Mouse (Mus musculus) frontal cortex, adult 2 months (tissue): ENCODE data around the gene Hectd2. TPM values are rescaled to one million over a fixed set of nuclear protein-coding genes. Genes with fewer than 3 reads are reported as not detected.

ENCODE experiments used
- DNase-seq, 2 experiments: peaks; one replicate each; pipeline ENCODE4 v3.0.0; 2022; ENCODE audit warnings: low spot score in 1 of 2; ENCODE audit errors: extremely low spot score in 1 of 2
- polyA plus RNA-seq: library from polyadenylated mRNA; depleted of rRNA; stranded (reverse); fragments of >200 nt; gene quantifications from 2 replicates; pipeline ENCODE4 v1.2.3, GENCODE M21; 2012; rRNA removed

The Hectd2 gene
- 15.9 and 17.0 TPM in 2 replicates for polyA plus RNA-seq

DNA sequence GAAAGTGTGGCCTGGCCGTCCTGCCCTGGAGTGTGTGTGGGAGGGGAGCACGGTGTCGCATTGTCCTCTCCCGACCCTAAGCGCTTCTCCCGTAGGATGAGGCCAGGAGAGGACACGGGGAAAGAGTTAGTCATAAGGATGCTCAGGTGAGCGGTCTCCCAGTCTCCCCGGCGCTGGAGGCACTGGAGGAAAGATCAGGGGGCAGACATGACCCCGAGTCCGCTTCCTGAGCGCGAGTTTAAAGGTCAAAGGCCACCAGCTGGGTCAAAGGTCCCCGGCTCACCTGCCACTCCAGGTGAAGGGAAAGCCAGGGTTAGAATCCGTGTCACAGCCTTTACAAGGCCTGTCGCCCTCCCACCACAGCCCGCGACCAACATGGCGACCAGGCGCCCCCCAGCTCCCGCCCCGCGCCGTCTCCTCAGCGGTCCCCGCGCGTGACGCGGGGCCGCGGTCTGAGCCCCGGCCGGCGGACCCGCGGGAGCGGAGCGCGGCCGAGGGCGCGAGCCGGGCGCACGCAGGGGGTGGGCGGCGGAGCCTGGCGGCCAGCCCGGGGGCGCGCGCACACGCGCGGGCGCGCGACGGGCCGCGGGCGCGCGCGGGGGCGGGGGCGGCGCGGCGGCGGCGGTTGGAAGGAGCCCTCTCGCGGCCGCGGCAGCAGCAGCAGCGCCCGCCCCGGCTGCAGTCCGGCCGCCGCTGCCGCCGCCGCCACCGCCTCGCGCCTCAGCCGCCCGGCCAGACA is at the start of gene Hectd2:
Hectd2 (plus strand) TSS at position 594 of the 739 bp plus-strand sequence.
- DNase-seq = peak in 1 of 2 experiments; percentile 57

DNA sequence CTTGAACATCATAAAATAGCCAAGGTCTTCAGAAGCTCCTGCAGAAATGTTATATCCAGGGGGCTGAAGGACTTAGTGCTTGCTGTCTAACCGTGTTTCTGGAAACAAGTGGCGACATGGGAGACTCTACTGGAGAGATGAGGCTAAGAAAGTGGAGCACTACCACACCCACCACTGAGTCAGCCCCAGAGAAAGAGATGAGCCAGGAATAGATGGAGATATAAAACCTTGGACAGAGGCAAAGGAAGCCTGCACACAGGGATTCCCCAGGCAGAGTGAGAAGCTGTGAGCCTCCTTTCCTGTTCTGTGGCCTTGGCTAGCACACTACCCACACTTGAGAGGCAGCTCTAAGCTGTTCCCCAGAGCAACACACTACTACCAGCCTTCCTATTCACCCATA is 49.7 kb upstream of the Hectd2 start:
- DNase-seq = peak in 1 of 2 experiments; percentile 44

DNA sequence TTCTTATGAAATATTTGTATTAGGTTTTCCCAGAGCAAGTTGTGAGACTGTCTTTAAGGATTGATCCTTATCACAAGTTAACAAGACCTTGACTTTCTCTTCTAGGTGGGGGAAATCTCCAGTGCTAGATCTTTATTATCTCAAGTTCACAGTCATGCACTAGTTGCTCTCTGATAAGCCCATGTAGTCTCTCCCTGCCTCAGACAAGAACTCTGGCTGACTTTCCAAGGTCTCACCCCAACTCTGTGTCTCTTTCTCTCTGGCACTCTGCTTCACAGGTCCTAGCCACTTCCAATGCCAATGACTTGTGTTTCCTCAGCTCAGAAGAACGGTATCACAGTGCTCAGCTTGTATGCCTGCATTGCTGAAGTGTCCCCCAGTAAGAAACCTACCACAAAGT is 43.1 kb upstream of the Hectd2 start:
- DNase-seq = no peak

DNA sequence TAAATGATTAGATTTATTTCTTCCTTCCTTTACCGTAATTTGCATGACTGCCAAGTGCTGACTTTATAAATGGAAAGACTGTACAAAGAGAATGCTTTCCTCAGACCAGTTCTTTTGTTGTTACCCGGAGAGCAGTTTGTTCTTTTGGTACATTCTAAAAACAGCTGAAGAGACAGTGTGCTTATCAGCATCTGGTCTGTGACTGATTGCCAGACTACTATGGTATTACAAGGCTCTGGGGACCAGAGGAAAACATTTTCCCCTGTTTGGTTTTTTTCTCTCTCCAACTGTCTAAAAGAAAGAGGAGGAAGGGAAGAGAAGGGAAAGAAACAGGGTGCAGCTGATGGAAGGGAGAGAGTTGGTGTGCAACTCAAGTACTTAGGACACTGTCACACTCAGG is 36.0 kb upstream of the Hectd2 start:
- DNase-seq = no peak

DNA sequence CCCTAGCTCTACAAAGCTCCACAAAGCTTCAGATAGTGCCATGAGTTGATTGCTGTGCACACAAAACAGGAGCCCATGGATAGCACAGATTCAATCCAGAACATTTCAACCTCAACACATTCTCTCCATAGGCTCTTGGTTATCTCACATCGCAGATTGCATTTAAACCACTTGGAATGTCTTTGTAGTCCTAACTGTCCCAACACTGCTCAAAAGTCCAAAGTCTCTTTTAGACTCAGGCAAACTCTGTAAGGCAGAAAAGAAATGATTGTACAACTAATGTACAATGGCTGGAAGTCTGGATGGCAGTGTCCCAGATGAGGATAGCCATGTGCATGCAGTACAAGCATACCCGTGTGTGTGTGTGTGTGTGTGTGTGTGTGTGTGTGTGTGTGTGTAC is 32.9 kb upstream of the Hectd2 start:
- DNase-seq = no peak

DNA sequence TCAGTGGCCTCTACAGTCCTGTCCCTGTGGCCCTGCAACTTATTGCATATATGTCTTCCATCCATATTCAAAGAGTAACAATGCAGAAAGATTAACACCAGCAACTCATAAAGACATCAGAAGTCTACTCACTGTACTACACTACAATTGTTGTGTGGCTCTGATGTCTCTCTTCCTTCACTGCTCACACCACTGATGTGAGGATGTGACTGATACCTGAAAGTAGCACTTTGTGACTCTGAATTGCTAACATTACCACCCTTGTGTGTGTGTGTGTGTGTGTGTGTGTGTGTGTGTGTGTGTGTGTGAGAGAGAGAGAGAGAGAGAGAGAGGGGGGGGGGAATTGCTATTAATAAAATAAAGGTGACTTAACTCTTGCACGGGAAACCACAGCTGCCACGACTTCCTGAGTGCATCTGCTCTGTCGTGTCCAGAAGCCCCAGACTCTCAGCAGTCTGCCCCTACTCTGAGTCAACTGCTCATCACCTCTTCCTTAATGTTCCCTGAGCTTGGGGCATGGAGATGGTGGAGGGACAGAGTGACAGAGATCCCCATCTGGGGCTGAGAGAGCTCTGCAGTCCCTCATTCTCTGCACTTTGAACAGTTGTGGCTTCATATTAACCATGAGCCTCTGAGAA is 31.8 kb upstream of the Hectd2 start:
- no peak for DNase-seq

DNA sequence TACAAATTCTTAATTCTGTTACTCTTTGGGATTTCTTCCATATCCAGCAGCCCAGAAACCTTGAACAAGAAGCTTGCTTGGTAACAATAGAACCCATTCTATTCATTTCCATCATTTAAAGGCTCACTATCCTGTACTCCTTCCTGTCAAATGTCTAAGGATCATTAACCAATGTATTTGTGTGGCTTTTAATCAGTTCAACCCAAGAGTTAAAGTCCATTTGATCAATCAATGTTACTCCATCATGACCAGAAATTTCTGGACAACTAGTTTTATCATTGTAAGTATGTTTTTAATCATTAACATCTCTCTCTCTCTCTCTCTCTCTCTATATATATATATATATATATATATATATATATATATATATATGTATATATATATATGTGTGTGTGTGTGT is 29.4 kb upstream of the Hectd2 start:
- DNase-seq = no peak

DNA sequence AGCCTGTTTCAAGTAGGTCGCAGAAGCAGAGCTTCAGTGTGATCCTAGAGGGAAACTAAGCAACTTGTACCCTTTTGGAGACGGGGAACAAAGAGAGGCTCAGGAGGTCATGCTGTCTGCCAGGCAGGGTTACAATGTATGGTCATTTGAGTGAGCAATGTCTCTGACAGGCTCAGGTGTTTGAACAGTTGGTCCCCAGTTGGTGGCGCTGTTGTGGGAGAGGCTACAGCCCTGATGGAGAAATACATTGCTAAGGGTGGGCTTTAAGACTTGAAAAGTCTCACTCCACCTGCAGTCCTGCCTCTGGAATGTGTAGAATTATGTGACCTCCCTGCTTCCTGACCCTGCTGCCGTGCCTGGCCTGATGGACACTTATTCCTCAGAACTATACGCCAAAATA is 21.4 kb upstream of the Hectd2 start:
- DNase-seq = no peak

DNA sequence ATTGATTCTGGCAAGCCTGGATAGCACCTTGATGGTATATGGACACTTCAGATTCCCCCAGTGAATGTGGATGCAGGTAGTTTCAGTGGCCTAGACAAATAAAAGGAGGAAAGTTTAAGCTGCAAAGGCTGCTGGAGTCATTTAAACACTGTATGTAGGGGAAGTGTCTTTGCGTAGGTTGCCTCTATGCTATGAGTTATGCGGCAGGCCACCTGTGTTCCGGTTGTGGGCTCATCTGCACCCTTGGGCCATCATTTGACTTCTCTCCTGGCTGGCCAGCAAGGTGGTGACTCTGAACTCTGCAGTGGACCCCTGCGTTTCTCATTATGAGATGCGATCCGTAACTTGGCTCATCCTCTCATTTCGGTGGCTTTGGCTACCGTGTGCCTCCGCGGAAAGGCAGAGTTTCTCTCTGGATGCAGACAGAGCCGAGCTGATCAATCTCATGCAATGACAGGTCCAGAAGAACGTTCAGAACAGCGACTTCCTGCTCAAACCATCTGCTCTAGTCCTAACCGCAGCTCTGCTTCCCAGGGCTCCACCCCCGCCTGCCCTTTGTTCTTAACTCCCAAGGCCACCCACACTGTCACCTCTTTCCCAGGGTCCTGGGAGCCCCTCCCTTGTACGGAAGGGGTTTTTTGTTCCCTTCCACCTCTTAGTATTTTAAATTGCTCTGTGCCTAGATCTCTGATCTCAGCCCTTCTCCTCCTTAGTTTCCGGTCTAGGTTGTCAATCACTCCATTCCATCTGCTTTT is 20.3 kb upstream of the Hectd2 start:
- peak in 1 of 2 experiments; percentile 39 for DNase-seq

DNA sequence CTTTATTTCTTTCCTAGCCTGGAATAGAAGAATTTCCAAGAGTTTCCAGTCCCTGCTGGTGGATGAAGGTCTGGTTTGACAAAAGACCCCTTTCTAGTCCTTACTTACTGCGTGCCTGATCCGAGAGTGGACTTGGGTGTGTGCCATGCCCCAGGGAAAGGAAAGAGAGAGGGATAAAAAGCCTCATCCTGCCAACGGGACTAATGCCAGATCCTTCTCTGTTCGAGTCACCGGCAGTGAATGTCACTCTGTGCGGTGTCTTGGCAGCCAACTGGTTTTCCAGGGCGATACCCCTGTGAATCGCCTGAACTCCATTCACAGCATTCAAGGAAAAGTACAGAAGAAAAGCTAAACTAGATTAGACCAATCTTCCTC is 19.7 kb upstream of the Hectd2 start:
- DNase-seq = peak in 1 of 2 experiments; percentile 57

DNA sequence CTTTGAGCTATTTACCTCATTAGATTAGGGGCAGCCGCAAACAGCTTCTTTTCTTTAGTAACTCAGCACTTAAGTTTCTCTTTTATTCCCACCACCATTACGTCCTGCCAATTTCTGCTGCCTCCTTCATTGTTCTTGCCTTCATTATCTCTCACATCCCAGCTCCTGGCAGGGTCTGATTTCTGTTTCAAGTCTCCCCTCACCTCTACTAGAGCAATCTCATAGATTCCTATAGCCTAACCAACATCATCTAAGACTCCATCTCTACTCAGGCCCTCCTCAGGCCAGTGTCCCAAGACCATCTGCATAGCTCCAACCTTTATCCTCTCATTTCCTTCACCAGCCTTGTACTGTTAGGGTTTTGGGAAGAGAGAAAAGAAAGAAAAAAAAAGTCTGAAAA is 19.3 kb upstream of the Hectd2 start:
- DNase-seq = no peak

DNA sequence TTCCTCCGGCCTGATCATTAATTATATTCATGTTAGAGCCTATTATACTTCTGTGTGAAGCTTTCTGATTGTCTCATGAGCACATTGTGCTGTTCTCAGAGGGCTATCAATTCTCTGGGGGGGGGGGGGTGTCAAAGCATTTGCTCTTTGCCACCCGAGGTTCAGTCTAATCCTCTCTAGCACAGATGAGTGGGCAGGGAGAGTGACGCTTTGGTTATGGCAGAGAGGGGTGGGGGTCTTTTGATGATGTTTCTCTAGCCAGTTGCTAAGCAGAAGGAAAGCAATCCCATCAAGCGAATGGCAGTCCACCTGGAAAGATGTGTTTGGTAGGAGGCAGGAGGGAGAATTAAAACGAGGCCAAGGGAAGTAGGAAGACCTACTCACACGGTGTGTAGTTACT is 18.6 kb upstream of the Hectd2 start:
- no peak for DNase-seq

DNA sequence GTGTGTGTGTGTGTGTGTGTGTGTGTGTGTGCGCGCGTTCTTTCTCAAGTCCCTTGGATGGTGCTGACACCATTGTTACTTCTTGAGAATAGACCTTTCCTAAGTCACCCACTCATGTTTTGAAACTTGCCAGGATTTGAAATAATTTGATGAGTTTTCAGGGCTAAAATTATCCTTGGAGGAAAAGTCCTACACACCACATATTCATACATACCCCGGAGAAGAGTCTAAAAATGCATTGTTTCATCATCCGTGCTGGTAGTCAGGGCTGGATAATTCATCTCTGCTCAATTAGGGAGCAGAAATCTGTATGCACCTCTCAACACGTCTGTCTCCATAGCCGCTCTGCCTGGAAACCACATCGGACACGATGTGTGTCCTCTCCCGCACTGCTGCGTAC is 17.5 kb upstream of the Hectd2 start:
- peak in 1 of 2 experiments; percentile 57 for DNase-seq

DNA sequence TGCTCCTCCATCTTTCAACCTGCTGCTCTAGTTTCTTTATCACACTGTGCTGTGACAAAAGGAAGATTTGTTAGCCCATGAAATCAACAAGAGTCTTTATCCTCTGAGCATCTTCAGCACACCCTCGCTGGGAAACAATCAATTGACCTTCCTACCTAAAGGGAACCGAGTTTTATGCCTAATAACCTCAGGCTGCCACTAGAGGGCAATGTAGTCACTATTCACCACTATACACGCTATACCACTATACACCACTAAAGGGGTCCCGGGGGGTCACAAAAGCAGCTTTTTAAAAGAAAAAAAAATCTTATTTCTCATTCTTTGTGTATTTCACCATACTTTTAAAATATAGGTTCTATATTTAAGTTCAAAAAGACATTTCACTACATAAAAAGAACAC is 15.9 kb upstream of the Hectd2 start:
- DNase-seq = peak in 1 of 2 experiments; percentile 77

DNA sequence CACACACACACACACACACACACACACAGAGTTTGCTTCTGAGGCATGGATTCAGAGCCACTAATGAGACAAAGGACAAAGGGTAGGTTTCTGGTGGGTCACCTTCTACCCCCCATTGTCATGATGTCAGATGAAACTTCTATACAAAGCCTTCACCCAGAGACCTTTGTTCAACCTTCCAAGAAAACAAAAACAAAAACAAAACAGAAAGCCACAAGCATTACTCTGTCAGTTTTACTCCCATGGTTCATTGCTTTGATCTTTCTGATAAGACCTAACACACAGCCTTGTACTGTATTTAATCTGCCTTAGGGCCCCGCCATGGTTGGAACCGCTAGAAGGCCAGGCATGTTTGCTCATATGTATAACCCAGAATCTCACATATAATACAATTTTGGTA is 15.1 kb upstream of the Hectd2 start:
- no peak for DNase-seq

DNA sequence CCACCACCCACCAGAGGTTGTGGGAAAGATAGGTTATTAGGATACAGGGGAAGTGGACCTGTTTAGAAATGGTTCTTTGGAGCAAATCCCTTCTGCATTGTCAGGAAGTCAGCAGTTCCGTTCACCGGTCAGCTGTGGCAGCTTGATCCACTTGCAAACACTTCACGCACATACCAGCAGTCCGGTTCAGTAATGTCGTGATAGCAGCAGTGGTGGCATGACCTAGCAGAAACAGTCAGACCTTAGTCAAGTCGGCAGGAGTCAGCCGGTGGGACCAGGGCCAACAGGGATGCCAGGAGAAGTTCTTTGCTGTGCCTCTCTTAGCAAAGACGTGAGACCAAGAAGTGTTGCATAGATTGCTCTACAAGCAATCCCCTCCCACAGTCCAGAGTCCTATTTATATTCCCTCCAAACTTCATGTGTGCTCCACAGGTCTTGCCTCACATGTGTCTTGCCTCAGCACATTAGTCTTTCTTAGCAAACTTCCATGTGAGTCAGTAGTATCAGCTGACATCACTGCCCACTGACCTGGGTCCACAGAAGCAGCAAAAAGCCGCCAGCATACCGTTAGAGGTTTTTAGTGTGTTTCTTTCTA is 14.3 kb upstream of the Hectd2 start:
- DNase-seq = no peak

DNA sequence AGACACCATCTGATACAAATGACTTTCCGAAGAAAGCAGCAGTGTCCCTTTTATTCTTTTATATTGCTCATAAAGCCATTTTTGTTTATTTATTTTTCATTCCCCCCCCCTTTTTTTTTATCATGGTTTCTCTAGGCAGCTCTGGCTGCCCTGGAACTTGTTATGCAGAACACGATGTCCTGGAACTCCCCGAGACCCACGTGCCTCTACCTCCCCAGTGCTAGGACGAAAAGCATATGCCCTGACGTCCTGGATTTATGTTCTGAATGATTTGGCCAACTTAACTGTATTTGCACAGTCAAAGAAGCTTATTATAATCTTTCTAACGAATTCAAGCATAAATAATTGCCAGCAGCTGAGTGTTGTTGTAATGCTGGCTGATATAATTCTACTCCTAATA is 13.7 kb upstream of the Hectd2 start:
- DNase-seq = no peak

DNA sequence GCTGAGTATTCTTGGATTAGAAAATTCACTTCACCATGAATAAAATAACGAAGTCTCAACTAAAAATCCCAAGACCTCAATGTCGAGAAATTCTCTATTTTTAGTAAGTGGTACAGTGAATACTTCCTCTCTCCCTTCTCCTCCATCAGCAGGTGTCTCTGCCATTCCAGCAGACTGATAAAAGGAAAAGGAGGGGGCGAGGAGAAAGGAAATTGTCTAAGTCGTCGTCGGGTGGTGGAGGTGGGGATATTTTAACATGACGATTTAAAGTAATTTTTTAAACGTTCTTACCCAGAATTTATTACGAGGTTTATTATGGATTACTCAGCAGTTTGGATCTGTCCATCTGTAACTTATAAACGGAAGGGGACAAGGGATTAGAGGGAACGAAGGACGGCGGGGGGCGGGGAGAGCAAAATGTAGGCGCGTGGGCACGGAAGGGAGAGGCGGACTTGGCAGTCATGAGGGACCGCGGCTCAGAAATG is 836 bp upstream of the Hectd2 start:
- peak in 1 of 2 experiments; percentile 55 for DNase-seq

DNA sequence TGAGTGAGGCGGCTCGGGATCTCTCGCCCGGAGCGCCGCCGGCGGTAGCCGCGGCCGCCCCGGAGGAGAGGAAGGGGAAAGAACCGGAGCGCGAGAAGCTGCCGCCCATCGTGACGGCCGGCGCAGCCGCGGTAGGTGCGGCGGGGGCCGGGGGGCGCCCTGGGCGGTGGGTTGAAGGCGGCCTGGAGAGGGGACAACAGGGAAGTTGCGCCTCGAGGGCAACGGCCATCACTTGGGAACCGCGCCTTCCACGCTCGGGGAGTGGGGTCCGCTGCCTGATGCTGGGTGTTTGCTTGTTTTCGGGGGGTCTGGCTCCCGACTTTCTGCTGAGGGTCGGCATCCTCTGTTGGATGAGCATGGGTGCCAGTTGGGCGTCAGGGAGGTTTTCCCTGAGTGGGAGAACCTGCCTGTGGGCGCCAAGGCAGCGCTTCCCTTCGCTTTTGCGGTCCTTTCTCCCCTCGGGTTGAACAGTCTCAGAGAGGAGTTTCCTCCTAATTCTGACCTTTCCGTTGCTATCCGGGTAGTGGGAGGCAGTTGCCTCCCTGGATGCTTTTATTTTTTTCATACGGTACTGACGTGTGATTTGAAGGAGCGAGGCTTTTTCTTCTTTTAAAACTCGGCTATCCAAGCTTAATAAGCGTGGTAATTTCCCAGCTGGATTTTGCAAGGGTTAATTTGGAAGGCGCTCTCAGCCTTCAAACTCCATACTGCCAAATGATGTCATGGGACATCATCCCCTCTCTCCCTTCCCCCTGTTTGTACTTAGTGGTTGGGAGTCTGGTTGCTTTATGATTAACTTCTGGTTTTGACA is 551 bp downstream of the Hectd2 start:
- no peak for DNase-seq

DNA sequence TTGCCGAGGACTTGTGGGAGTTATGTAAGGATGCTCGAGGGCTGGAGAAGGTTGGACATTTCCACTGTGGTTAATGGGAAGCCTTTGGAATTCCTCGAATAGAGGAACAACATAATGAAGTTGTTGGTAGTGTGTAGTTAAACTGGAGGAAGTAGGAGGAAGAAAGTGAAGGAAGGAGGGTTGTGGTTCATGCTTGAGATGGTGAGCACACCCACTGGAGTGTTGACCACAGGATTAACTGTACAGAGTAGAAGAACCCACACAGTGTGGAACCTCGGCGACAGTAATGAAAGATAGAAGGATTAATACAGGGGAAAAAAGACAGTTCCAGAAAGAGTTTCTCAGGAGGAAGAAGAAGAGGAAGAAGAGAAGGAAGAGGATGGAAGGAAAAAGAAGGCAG is 4.9 kb downstream of the Hectd2 start:
- DNase-seq = no peak
